18 mouse cellular contexts compared by ENCODE assay signal in the genomic region with DNA sequence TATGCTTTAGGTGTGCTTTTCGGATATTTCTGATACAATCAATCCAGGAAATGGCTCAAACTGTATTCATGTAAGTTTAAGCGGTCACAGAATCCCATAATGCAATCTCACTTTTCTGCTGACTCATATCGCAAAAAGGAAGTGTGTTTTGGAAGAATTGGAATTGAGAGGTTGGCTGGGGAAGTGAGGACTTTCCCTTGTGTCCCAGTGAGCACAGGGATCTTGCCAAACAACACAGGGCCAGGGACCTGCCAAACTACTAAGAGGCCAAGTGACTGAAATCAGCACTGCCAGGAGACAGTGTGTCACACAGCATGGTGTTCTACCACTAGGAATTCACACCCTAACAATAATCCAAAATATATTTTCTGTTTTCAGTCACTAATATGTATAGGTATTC. TPM values are rescaled to one million over a fixed set of nuclear protein-coding genes. Genes with fewer than 3 reads are reported as not detected.
DNase-seq lines count a peak whose midpoint lies in the region; ATAC-seq and TF ChIP-seq lines count a peak whose summit lies in the region.
"Had no signal": no experiment of that assay in that cellular context is flagged by ENCODE, and none has a peak within 500 bp of the region (broad histone marks: within the 10 kb centered on the region; RNA-seq: fewer than 3 reads in every experiment).

No protein-coding gene starts in this region.

- no peak overlapping the region for H3K4me2 ChIP-seq in CH12.LX (ENCODE audit: insufficient read depth, low read depth, poor library complexity, severe bottlenecking)
- H3K4me2 ChIP-seq in hindbrain, postnatal 0 days (ENCODE audit: low read depth, low read length): no peak overlapping the region
- no peak overlapping the region for H3K4me2 ChIP-seq in intestine, postnatal 0 days (replicated peaks; ENCODE audit: low read depth)
- H3K4me2 ChIP-seq: kidney, embryonic 15.5 days; limb, embryonic 15.5 days; lung, embryonic 14.5 days; midbrain, embryonic 12.5 days had no signal

- peaks cover 11% of the 10 kb centered on the region for H3K79me2 ChIP-seq in CH12.LX (replicated peaks; ENCODE audit: control insufficient read depth, extremely low read depth, insufficient read depth, poor library complexity, severe bottlenecking)

- peaks cover 51% of the 10 kb centered on the region for H3K36me3 ChIP-seq in heart, embryonic 10.5 days
- peaks cover 39 to 66% of the 10 kb centered on the region in 2 experiments for H3K36me3 ChIP-seq in CH12.LX (replicated peaks in 1 of 2; ENCODE audit: control insufficient read depth in 1 of 2, insufficient read depth in 1 of 2, low read length in 1 of 2)
- H3K36me3 ChIP-seq in hindbrain, postnatal 0 days (ENCODE audit: insufficient read depth, low read length): peaks cover 40% of the 10 kb centered on the region
- peaks cover 39% of the 10 kb centered on the region for H3K36me3 ChIP-seq in intestine, postnatal 0 days (ENCODE audit: control insufficient read depth, insufficient read depth)

- H3K27me3 ChIP-seq in heart, embryonic 10.5 days (ENCODE audit: insufficient read depth, poor library complexity, severe bottlenecking): no peaks in the 10 kb centered on the region
- H3K27me3 ChIP-seq in CH12.LX (replicated peaks): no peaks in the 10 kb centered on the region
- no peaks in the 10 kb centered on the region for H3K27me3 ChIP-seq in hindbrain, postnatal 0 days (ENCODE audit: insufficient read depth, low read length)
- no peaks in the 10 kb centered on the region for H3K27me3 ChIP-seq in intestine, postnatal 0 days (replicated peaks; ENCODE audit: control insufficient read depth, insufficient read depth, low read length)
- H3K27me3 ChIP-seq: kidney, embryonic 15.5 days; limb, embryonic 15.5 days; midbrain, embryonic 12.5 days had no signal

- dilution Hi-C loops in CH12.LX (cut with MboI; ENCODE audit: extremely low pct_ligation_motif_present, extremely low pct_unique_long_range_greater_than_20kb, low sequenced_read_pairs): no loop called here

- DNase-seq in heart, adult 18-20 months: peak; percentile 65 to 86
- DNase-seq in heart, embryonic 10.5 days (ENCODE audit: low spot score): no peak
- DNase-seq in CH12.LX (ENCODE audit: extremely low read depth): no peak
- peak; percentile 49 to 64 for DNase-seq in adrenal gland, postnatal 36 days
- DNase-seq in heart, postnatal 14 days: peak; percentile 23 to 25
- no peak for DNase-seq in hindbrain, postnatal 0 days (ENCODE audit: low spot score)
- no peak for DNase-seq in natural killer cell, adult 2 months (ENCODE audit: low spot score in 2 of 2)
- DNase-seq: cerebellum, adult 9-10 months; spleen, adult 18-20 months; thymus, postnatal 14 days had no signal

- intact Hi-C loops in heart, postnatal 14 days (cut with DNase I): no loop called here

- no peak for TF ChIP-seq RAD21 in CH12.LX (IDR thresholded peaks at IDR 0.05; ENCODE audit: low read depth, low read length)

- in situ Hi-C loops in CH12.LX (cut with MboI; ENCODE audit: low pct_ligation_motif_present, low pct_unique_long_range_greater_than_20kb, low sequenced_read_pairs): no loop called here

- no peaks in the 10 kb centered on the region for H3K9me3 ChIP-seq in heart, embryonic 10.5 days
- no peaks in the 10 kb centered on the region for H3K9me3 ChIP-seq in CH12.LX (replicated peaks; ENCODE audit: low read length)
- H3K9me3 ChIP-seq in hindbrain, postnatal 0 days (ENCODE audit: low read length): no peaks in the 10 kb centered on the region
- no peaks in the 10 kb centered on the region for H3K9me3 ChIP-seq in intestine, postnatal 0 days (ENCODE audit: control insufficient read depth)
- H3K9me3 ChIP-seq: hindbrain, embryonic 10.5 days; kidney, embryonic 15.5 days; limb, embryonic 15.5 days; midbrain, embryonic 12.5 days had no signal

- TF ChIP-seq CTCF in CH12.LX (conservative IDR thresholded peaks at IDR 0.05 in 1 of 2, IDR thresholded peaks at IDR 0.05 in 1 of 2; ENCODE audit: low read depth in 2 of 2, low read length in 2 of 2): no peak
- TF ChIP-seq CTCF in hindbrain, postnatal 0 days (IDR thresholded peaks at IDR 0.05; ENCODE audit: low read depth): no peak
- TF ChIP-seq CTCF in intestine, postnatal 0 days (IDR thresholded peaks at IDR 0.05; ENCODE audit: low read depth): no peak

- no peak for ATAC-seq in hindbrain, postnatal 0 days
- no peak for ATAC-seq in intestine, postnatal 0 days
- ATAC-seq: inflammation-experienced regulatory T-cells, adult 6 months had no signal

- no peak overlapping the region for H3K4me3 ChIP-seq in heart, embryonic 10.5 days
- H3K4me3 ChIP-seq in CH12.LX (replicated peaks in 1 of 3; ENCODE audit: low read depth in 2 of 3, low read length in 2 of 3, poor library complexity in 1 of 3): no peak overlapping the region
- no peak overlapping the region for H3K4me3 ChIP-seq in hindbrain, postnatal 0 days (ENCODE audit: low read length)
- H3K4me3 ChIP-seq in intestine, postnatal 0 days (ENCODE audit: low read depth, low read length): no peak overlapping the region
- H3K4me3 ChIP-seq: hindbrain, embryonic 10.5 days; kidney, embryonic 15.5 days; limb, embryonic 15.5 days; midbrain, embryonic 12.5 days; myocyte had no signal

- TF ChIP-seq POLR2A in CH12.LX (IDR thresholded peaks at IDR 0.05; ENCODE audit: low read depth, low read length): no peak

- WGBS in heart, embryonic 10.5 days: 84% methylated on average over 3 of the region's 3 CpGs
- WGBS in hindbrain, postnatal 0 days: 94% methylated on average over 3 of the region's 3 CpGs
- WGBS in intestine, postnatal 0 days: 85% methylated on average over 3 of the region's 3 CpGs

- no peak overlapping the region for H3K9ac ChIP-seq in CH12.LX (ENCODE audit: insufficient read depth, low read depth)
- no peak overlapping the region for H3K9ac ChIP-seq in hindbrain, postnatal 0 days (replicated peaks; ENCODE audit: low read length)
- H3K9ac ChIP-seq in intestine, postnatal 0 days (ENCODE audit: low read depth, low read length): no peak overlapping the region
- H3K9ac ChIP-seq: kidney, embryonic 15.5 days; limb, embryonic 15.5 days; lung, embryonic 14.5 days; midbrain, embryonic 12.5 days had no signal

- no peak overlapping the region for H3K27ac ChIP-seq in heart, embryonic 10.5 days
- H3K27ac ChIP-seq in CH12.LX (ENCODE audit: insufficient read depth, low read depth): no peak overlapping the region
- no peak overlapping the region for H3K27ac ChIP-seq in hindbrain, postnatal 0 days
- no peak overlapping the region for H3K27ac ChIP-seq in intestine, postnatal 0 days (ENCODE audit: low read depth, low read length)
- H3K27ac ChIP-seq: hindbrain, embryonic 10.5 days; kidney, embryonic 15.5 days; limb, embryonic 15.5 days; midbrain, embryonic 12.5 days had no signal

- no peak for TF ChIP-seq EP300 in CH12.LX (IDR thresholded peaks at IDR 0.05; ENCODE audit: low read length)

- H3K4me1 ChIP-seq in heart, embryonic 10.5 days: peaks cover 1% of the 10 kb centered on the region
- peaks cover 0 to 10% of the 10 kb centered on the region in 2 experiments; a peak in 2 of 4 replicates for H3K4me1 ChIP-seq in CH12.LX (ENCODE audit: control insufficient read depth in 1 of 2, insufficient read depth in 2 of 2)
- H3K4me1 ChIP-seq in hindbrain, postnatal 0 days (ENCODE audit: insufficient read depth, low read length): no peaks in the 10 kb centered on the region
- 0 out of 2 replicates have a peak, but pooled peaks cover under 1% of the 10 kb centered on the region for H3K4me1 ChIP-seq in intestine, postnatal 0 days (replicated peaks; ENCODE audit: control insufficient read depth, insufficient read depth, low read length)

RNA-seq across cellular contexts. Expression of gene Dhx33, which starts 4.1 kb away (rescaled TPM):
- 1 to 10 TPM; 8.1 to 8.4 TPM for total RNA-seq in heart, adult 18-20 months (2021)
- polyA plus RNA-seq in heart, embryonic 10.5 days (2016; fragmentation: Nextera tagmentation; extraction: Ambion mirVana): 21.0 and 23.3 TPM in 2 replicates
- total RNA-seq in CH12.LX (2012; rRNA removed) (34.4 and 45.8 TPM in 2 replicates), CH12.LX (2014; rRNA removed) (43.0 and 45.6 TPM in 2 replicates)
- polyA plus RNA-seq in CH12.LX (2012; ENCODE audit: insufficient read length, low read depth): 55.4 and 55.9 TPM in 2 replicates
- total RNA-seq in adrenal gland, postnatal 36 days (2021): 10 to 100 TPM; 28.4 to 31.4 TPM
- total RNA-seq in heart, postnatal 14 days (2021): 10 to 100 TPM; 10.7 to 11.6 TPM
- 22.9 and 24.3 TPM in 2 replicates for total RNA-seq in hindbrain, postnatal 0 days (2014; rRNA removed)
- polyA plus RNA-seq in hindbrain, postnatal 0 days (2015; fragmentation: Nextera tagmentation; extraction: Ambion mirVana): 8.3 and 10.0 TPM in 2 replicates
- 3.5 and 3.6 TPM in 2 replicates for polyA plus RNA-seq in intestine, postnatal 0 days (2015; fragmentation: Nextera tagmentation; extraction: Ambion mirVana)

RNA-seq across cellular contexts. Expression of gene Mis12, which starts 11.1 kb away (rescaled TPM):
- 1 to 10 TPM; 7.9 to 8.1 TPM for total RNA-seq in heart, adult 18-20 months (2021)
- polyA plus RNA-seq in heart, embryonic 10.5 days (2016; fragmentation: Nextera tagmentation; extraction: Ambion mirVana): 32.9 and 45.5 TPM in 2 replicates
- total RNA-seq in CH12.LX (2012; rRNA removed): 23.4 and 32.7 TPM in 2 replicates
- 36.3 and 38.1 TPM in 2 replicates for total RNA-seq in CH12.LX (2014; rRNA removed)
- 35.6 and 37.9 TPM in 2 replicates for polyA plus RNA-seq in CH12.LX (2012; ENCODE audit: insufficient read length, low read depth)
- 10 to 100 TPM; 21.8 to 26.3 TPM for total RNA-seq in adrenal gland, postnatal 36 days (2021)
- 10 to 100 TPM in 1 of 2 experiments, 1 to 10 TPM in 1; 7.1 to 10.6 TPM for total RNA-seq in heart, postnatal 14 days (2021)
- total RNA-seq in hindbrain, postnatal 0 days (2014; rRNA removed): 6.1 and 12.5 TPM in 2 replicates
- 14.1 and 16.2 TPM in 2 replicates for polyA plus RNA-seq in hindbrain, postnatal 0 days (2015; fragmentation: Nextera tagmentation; extraction: Ambion mirVana)
- polyA plus RNA-seq in intestine, postnatal 0 days (2015; fragmentation: Nextera tagmentation; extraction: Ambion mirVana): 10.3 and 11.2 TPM in 2 replicates

RNA-seq across cellular contexts. Expression of gene Derl2, which starts 11.3 kb away (rescaled TPM):
- 10 to 100 TPM; 38.5 to 39.5 TPM for total RNA-seq in heart, adult 18-20 months (2021)
- polyA plus RNA-seq in heart, embryonic 10.5 days (2016; fragmentation: Nextera tagmentation; extraction: Ambion mirVana): 35.1 and 41.1 TPM in 2 replicates
- 32.7 and 44.2 TPM in 2 replicates for total RNA-seq in CH12.LX (2012; rRNA removed)
- 132 TPM in 2 replicates for total RNA-seq in CH12.LX (2014; rRNA removed)
- polyA plus RNA-seq in CH12.LX (2012; ENCODE audit: insufficient read length, low read depth): 85.9 and 95.0 TPM in 2 replicates
- total RNA-seq in adrenal gland, postnatal 36 days (2021): 10 to 100 TPM; 71.1 to 92.2 TPM
- 10 to 100 TPM; 24.8 to 26.5 TPM for total RNA-seq in heart, postnatal 14 days (2021)
- total RNA-seq in hindbrain, postnatal 0 days (2014; rRNA removed): 25.7 and 31.5 TPM in 2 replicates
- 25.3 and 28.2 TPM in 2 replicates for polyA plus RNA-seq in hindbrain, postnatal 0 days (2015; fragmentation: Nextera tagmentation; extraction: Ambion mirVana)
- polyA plus RNA-seq in intestine, postnatal 0 days (2015; fragmentation: Nextera tagmentation; extraction: Ambion mirVana): 76.0 and 77.4 TPM in 2 replicates

RNA-seq across cellular contexts. Expression of gene 6330403K07Rik, which starts 25.0 kb away (rescaled TPM):
- total RNA-seq in heart, adult 18-20 months (2021): under 1 TPM; 0.40 to 0.49 TPM
- polyA plus RNA-seq in heart, embryonic 10.5 days (2016; fragmentation: Nextera tagmentation; extraction: Ambion mirVana): 30.8 and 73.4 TPM in 2 replicates
- total RNA-seq in CH12.LX (2012; rRNA removed) (not detected in 2 replicates), CH12.LX (2014; rRNA removed) (not detected in 2 replicates)
- polyA plus RNA-seq in CH12.LX (2012; ENCODE audit: insufficient read length, low read depth): 0.20 TPM in 1 of 2 replicates, not detected in the other
- total RNA-seq in adrenal gland, postnatal 36 days (2021): 1 to 10 TPM; 7.3 to 7.4 TPM
- total RNA-seq in heart, postnatal 14 days (2021): under 1 TPM; 0.76 to 0.86 TPM
- total RNA-seq in hindbrain, postnatal 0 days (2014; rRNA removed): 696 and 765 TPM in 2 replicates
- polyA plus RNA-seq in hindbrain, postnatal 0 days (2015; fragmentation: Nextera tagmentation; extraction: Ambion mirVana): 673 and 681 TPM in 2 replicates
- polyA plus RNA-seq in intestine, postnatal 0 days (2015; fragmentation: Nextera tagmentation; extraction: Ambion mirVana): 17.6 and 20.4 TPM in 2 replicates

RNA-seq across cellular contexts. Expression of gene C1qbp, which starts 25.5 kb away (rescaled TPM):
- total RNA-seq in heart, adult 18-20 months (2021): 100 to 1,000 TPM; 215 to 228 TPM
- 359 and 388 TPM in 2 replicates for polyA plus RNA-seq in heart, embryonic 10.5 days (2016; fragmentation: Nextera tagmentation; extraction: Ambion mirVana)
- total RNA-seq in CH12.LX (2012; rRNA removed) (150 and 190 TPM in 2 replicates), CH12.LX (2014; rRNA removed) (298 and 320 TPM in 2 replicates)
- 903 and 917 TPM in 2 replicates for polyA plus RNA-seq in CH12.LX (2012; ENCODE audit: insufficient read length, low read depth)
- 100 to 1,000 TPM; 231 to 240 TPM for total RNA-seq in adrenal gland, postnatal 36 days (2021)
- total RNA-seq in heart, postnatal 14 days (2021): 100 to 1,000 TPM; 202 to 214 TPM
- total RNA-seq in hindbrain, postnatal 0 days (2014; rRNA removed): 14.9 and 22.0 TPM in 2 replicates
- 201 TPM in 2 replicates for polyA plus RNA-seq in hindbrain, postnatal 0 days (2015; fragmentation: Nextera tagmentation; extraction: Ambion mirVana)
- 137 and 145 TPM in 2 replicates for polyA plus RNA-seq in intestine, postnatal 0 days (2015; fragmentation: Nextera tagmentation; extraction: Ambion mirVana)

Comparison
In these comparisons a context has a peak if more than half of its experiments do, and no peak if none do; other contexts are left out.
1. DNase-seq: peak in heart, adult 18-20 months (2 of 2), adrenal gland, postnatal 36 days (2 of 2) and heart, postnatal 14 days (2 of 2); none in heart, embryonic 10.5 days (single experiment), CH12.LX (single experiment), hindbrain, postnatal 0 days (single experiment) and natural killer cell, adult 2 months (0 of 2).